Mouse (Mus musculus) heart, postnatal 0 days (tissue): ENCODE data around the gene Acadm. TPM values are rescaled to one million over a fixed set of nuclear protein-coding genes. Genes with fewer than 3 reads are reported as not detected.

Experiments
- ATAC-seq: fragments of 200-750 bp; cut with Nextera tagmentation; 2 replicates; pipeline ENCODE4 v1.8.0; 2017; ENCODE audit warnings: low read depth, moderate number of reproducible peaks, moderate library complexity; ENCODE audit not compliant: insufficient read depth
- DNase-seq: peaks from one replicate; pipeline ENCODE4 v3.0.0-alpha.2; 2016; ENCODE audit warnings: low spot score
- H3K27ac ChIP-seq: fragments of 300-500 bp; sonication (generic); 2 replicates; pipeline ENCODE4 v1.5.1; 2014; ENCODE audit warnings: low read depth, mild to moderate bottlenecking
- H3K27me3 ChIP-seq: fragments of 300-500 bp; sonication (generic); 2 replicates; pipeline ENCODE4 v1.6.1; 2014; ENCODE audit warnings: low read length, mixed read lengths; ENCODE audit not compliant: control insufficient read depth, insufficient read depth
- H3K36me3 ChIP-seq: fragments of 300-500 bp; sonication (generic); replicated peaks from 2 replicates; pipeline ENCODE4 v1.6.1; 2014; ENCODE audit warnings: low read length, mixed read lengths; ENCODE audit not compliant: control insufficient read depth, insufficient read depth
- H3K4me1 ChIP-seq: fragments of 300-500 bp; sonication (generic); 2 replicates; pipeline ENCODE4 v1.6.1; 2014; ENCODE audit warnings: antibody characterized with exemption; ENCODE audit not compliant: control insufficient read depth, insufficient read depth
- H3K4me2 ChIP-seq: fragments of 300-500 bp; sonication (generic); 2 replicates; pipeline ENCODE4 v1.6.1; 2014; ENCODE audit warnings: low read depth, mild to moderate bottlenecking, low read length, moderate library complexity
- H3K4me3 ChIP-seq: fragments of 300-500 bp; sonication (generic); 2 replicates; pipeline ENCODE4 v1.5.1; 2014; ENCODE audit warnings: low read depth, low read length
- H3K9ac ChIP-seq: fragments of 300-500 bp; sonication (generic); replicated peaks from 2 replicates; pipeline ENCODE4 v1.6.1; 2014; ENCODE audit warnings: low read depth, low read length, mixed read lengths
- H3K9me3 ChIP-seq: fragments of 300-500 bp; sonication (generic); replicated peaks from 2 replicates; pipeline ENCODE4 v1.6.1; 2016; ENCODE audit warnings: low read length; ENCODE audit not compliant: control insufficient read depth
- CTCF ChIP-seq: IDR thresholded peaks from 2 replicates; pipeline ENCODE4 v1.5.1; 2016; ENCODE audit warnings: antibody characterized with exemption, control low read depth, low read depth
- EP300 ChIP-seq: IDR thresholded peaks from 2 replicates; pipeline ENCODE4 v1.6.1; 2016; ENCODE audit warnings: antibody characterized with exemption, low read depth
- WGBS: fragments of 180-500 bp; shearing (Covaris S2); extraction: QIAGEN DNeasy Blood & Tissue Kit; methylation state at CpG from one replicate; pipeline ENCODE4 v1.1.7; 2014; 5-methylcytosine and 5-hydroxymethylcytosine counted together
- polyA plus RNA-seq: library from polyadenylated mRNA; unstranded; fragments of >200 nt; fragmentation: Nextera tagmentation; extraction: Ambion mirVana; gene quantifications from 2 replicates; pipeline ENCODE4 v1.2.1, GENCODE M21; 2015
- total RNA-seq: library from RNA; depleted of rRNA; stranded (reverse); fragments of >200 nt; gene quantifications from 2 replicates; pipeline ENCODE4 v1.2.3, GENCODE M21; 2014; ENCODE audit warnings: low replicate concordance

Acadm gene
- total and polyA plus RNA-seq, 2 experiments from 2014 or later, result 333 to 642 TPM

DNA sequence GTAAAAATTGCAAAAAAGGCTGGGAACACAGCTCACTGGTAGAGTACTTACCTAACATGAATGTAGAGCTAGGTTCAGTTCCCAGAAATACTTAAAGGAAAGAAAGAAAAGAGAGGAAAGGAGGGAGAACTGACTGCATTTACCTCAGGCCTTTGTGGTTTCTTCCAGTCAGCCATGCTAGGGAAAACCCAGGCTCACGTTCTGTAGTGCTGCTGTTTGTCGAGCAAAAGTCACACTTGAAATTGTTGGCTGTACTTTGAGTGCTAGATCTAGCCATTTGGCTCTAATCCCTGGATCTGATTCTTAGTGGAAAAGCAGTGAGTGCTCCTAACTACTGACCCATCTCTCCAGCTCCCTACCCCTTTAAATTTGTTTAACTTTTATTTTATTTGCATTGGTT lies 3.7 kb upstream of the Acadm start:
- ATAC-seq (no peak), DNase-seq (no peak)
- no peak overlapping the region for H3K4me3 ChIP-seq
- H3K27ac ChIP-seq, result no peak overlapping the region
- TF ChIP-seq CTCF (no peak), EP300 (no peak)
- H3K9me3 ChIP-seq, result no peaks in the 10 kb centered on the region
- WGBS, result 39% methylated on average over 2 of the region's 2 CpGs
- no peak overlapping the region for H3K4me2 ChIP-seq
- H3K27me3 ChIP-seq, result no peaks in the 10 kb centered on the region
- peaks cover 13% of the 10 kb centered on the region for H3K4me1 ChIP-seq
- H3K9ac ChIP-seq, result no peak overlapping the region
- H3K36me3 ChIP-seq, result no peaks in the 10 kb centered on the region

DNA sequence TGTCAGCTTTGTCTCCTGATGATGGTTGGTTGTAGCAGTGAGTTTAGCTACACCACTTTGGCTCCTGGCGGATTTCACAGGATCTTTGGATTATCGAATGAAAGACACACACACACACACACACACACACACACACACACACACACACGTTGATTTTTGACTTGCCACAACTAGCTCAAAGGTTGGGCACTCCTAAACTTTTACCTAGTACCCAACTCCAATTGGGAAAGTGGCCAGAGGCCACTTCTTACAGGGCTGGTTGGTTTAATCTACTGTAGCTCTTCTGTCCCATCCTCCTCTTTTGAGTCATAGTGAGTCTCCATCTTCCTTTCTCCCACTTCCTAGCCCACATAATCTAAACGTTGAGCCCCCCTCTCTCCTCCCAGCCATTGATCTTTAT lies 2.8 kb upstream of the Acadm start:
- Histone ChIP-seq H3K4me2 (no peak overlapping the region), H3K9ac (no peak overlapping the region), H3K4me1 (peaks cover 22% of the 10 kb centered on the region), H3K27ac (no peak overlapping the region), H3K36me3 (no peaks in the 10 kb centered on the region), H3K4me3 (no peak overlapping the region), H3K9me3 (no peaks in the 10 kb centered on the region), H3K27me3 (no peaks in the 10 kb centered on the region)
- DNase-seq (no peak), ATAC-seq (no peak)
- 74% methylated on average over 4 of the region's 4 CpGs for WGBS
- TF ChIP-seq CTCF, result no peak
- TF ChIP-seq EP300, result no peak

- peaks cover 28% of the 10 kb centered on the region for H3K4me1 ChIP-seq
- no peaks in the 10 kb centered on the region for H3K27me3 ChIP-seq
- WGBS, result under 1% methylated on average over 14 of the region's 19 CpGs
- peaks cover 17% of the 10 kb centered on the region for H3K36me3 ChIP-seq
- peak; percentile 62 for DNase-seq
- H3K9me3 ChIP-seq, result no peaks in the 10 kb centered on the region
- TF ChIP-seq CTCF (no peak), EP300 (no peak)
- peak overlapping the region; percentile 96 for H3K27ac ChIP-seq
- H3K4me3 ChIP-seq, result peak overlapping the region; percentile 75
- peak; percentile 17 for ATAC-seq
- H3K4me2 ChIP-seq, result peak overlapping the region; percentile 62
- peak overlapping the region; percentile 73 for H3K9ac ChIP-seq
Measured at GRCm38 (mm10) chr3:153943901-153944334, 514 bp downstream of the Acadm start.

DNA sequence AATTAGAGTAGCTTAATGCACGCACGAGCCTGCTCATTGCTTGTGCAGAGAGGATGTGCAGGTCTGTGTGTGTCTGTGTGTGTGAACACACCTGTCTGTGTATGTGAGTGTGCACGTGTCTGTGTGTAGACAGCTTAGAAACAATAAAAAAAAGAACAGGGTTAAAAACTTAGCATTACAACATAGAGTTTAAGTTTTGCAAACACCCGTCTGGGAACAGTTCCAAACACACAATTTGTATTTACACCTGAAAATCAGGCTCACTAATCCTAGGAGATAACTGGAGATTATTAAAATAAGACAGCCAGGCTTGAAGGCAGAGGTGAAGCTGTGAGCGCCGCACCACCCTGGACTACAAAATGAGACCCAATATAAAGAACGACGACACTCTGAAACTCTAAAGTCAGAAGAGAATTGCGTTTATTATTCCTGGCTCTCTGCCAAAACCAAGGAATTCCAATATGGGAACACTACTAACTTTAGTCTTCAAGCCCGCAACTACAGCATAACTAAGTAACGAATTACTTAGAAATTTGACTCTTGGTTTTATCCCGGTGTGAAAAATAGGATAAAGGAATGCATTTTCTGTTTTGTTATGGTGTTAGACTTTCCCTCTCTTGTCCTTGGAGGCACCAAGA lies 1.3 kb downstream of the Acadm start:
- Histone ChIP-seq H3K36me3 (peaks cover 25% of the 10 kb centered on the region), H3K9me3 (no peaks in the 10 kb centered on the region), H3K4me2 (peak overlapping the region; percentile 62), H3K4me3 (peak overlapping the region; percentile 75), H3K27ac (peak overlapping the region; percentile 96), H3K27me3 (no peaks in the 10 kb centered on the region), H3K9ac (peak overlapping the region; percentile 73), H3K4me1 (peaks cover 28% of the 10 kb centered on the region)
- peak; percentile 68 for DNase-seq
- no peak for TF ChIP-seq EP300
- no peak for TF ChIP-seq CTCF
- WGBS, result 21% methylated on average over 12 of the region's 12 CpGs
- ATAC-seq, result no peak

GRCm38 (mm10) chr3:153941613-153942012 lies 2.8 kb downstream of the Acadm start:
- TF ChIP-seq EP300 (no peak), CTCF (no peak)
- WGBS, result 77% methylated on average over 13 of the region's 13 CpGs
- Histone ChIP-seq H3K9ac (no peak overlapping the region), H3K27me3 (no peaks in the 10 kb centered on the region), H3K4me3 (no peak overlapping the region), H3K4me2 (no peak overlapping the region), H3K9me3 (no peaks in the 10 kb centered on the region), H3K27ac (peak overlapping the region; percentile 23; the same call in 1 of the 2 replicates), H3K4me1 (peaks cover 28% of the 10 kb centered on the region), H3K36me3 (peaks cover 40% of the 10 kb centered on the region)
- no peak for ATAC-seq
- DNase-seq, result no peak

GRCm38 (mm10) chr3:153940486-153940885 lies 3.9 kb downstream of the Acadm start:
- no peak overlapping the region for H3K27ac ChIP-seq
- no peak overlapping the region for H3K4me3 ChIP-seq
- peaks cover 25% of the 10 kb centered on the region for H3K4me1 ChIP-seq
- DNase-seq, result no peak
- H3K9ac ChIP-seq, result no peak overlapping the region
- H3K27me3 ChIP-seq, result no peaks in the 10 kb centered on the region
- no peaks in the 10 kb centered on the region for H3K9me3 ChIP-seq
- H3K4me2 ChIP-seq, result no peak overlapping the region
- peaks cover 40% of the 10 kb centered on the region for H3K36me3 ChIP-seq
- ATAC-seq, result no peak
- TF ChIP-seq CTCF (no peak), EP300 (no peak)
- 82% methylated on average over 9 of the region's 9 CpGs for WGBS
